Mouse (Mus musculus): ENCODE results near the gene Tfb2m.

The Tfb2m gene

DNA sequence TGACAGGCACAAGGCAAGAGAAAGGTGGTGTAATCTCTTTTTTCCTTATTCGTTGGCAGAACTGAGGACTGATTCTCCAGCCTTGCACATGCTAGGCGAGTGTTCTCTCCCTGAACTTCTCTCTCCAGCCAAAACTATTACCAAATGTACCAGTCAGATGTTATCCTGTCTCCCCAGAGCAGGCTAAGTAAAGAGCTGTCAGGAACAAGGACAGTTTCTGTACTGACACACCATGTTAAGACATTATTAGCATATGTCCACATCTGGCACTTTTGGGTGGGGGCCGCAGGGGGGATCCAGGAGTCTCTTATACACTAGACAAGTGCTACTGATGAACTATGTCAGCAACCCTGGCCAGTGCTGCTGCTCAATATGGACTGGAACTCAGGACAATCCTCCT is 10.9 kb upstream of the Tfb2m start:
- DNase-seq = no peak

DNA sequence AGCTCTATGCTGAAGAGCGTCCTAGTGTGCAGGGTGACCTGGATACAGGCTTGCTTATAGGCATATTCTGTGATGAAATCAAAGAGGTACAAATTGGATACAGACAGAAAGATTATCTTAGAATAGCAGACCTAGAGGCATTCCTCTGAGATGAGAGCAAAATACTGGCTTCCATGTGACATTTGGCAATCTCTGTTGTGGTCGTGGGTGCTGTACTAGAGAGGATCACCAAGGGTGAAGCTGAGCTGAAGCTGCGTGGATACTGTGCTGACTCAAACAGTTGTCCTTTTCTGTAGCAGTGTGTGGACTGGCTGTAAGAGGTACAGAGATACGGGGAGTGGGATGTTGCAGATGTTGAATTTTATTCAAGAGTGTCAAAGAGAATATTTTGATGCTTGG is 7.9 kb upstream of the Tfb2m start:
- DNase-seq = no peak

GRCm38 (mm10) chr1:179553197-179553948 is 7.3 kb upstream of the Tfb2m start:
- no peak for DNase-seq

DNA sequence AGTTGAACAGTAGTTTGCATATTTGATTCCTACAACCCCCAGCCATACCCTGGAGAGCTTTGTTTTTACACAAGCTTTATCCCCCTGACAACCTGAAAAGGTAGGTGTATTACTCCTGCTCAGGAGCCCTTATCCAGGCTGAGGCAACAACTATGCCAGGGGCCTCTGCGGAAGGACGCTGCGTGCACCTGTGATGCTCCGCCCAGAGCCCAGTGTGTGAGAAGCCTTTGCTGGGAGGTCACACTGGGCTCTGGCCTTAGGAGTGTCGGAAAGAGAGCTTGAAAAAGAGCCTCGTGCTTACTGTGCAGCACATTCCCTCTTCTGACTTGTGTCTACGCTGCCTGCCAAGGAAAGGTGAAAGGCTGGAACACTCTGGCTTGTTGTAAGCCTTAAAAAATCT is 6.7 kb upstream of the Tfb2m start:
- DNase-seq = no peak

DNA sequence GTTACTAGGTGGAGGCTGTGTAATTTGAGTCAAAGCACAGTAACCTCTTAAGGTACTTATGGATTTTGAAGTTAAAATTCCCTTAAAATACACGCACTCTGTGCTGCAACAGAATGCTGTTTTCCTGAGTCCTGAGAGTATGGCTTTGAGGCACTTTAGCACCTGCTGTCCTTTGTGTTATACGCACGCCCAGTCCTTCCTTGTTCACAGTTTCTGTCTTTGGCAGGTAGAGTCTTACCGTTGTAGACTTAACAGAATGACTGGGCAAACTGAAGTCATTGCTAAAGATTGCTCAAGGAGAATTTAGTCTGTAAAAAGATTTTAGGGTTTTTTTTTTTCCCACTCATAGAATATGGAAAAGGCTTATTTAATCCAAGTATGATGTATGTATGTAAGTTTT is 5.9 kb upstream of the Tfb2m start:
- no peak for DNase-seq

GRCm38 (mm10) chr1:179551336-179551735 is 5.3 kb upstream of the Tfb2m start:
- DNase-seq = no peak

DNA sequence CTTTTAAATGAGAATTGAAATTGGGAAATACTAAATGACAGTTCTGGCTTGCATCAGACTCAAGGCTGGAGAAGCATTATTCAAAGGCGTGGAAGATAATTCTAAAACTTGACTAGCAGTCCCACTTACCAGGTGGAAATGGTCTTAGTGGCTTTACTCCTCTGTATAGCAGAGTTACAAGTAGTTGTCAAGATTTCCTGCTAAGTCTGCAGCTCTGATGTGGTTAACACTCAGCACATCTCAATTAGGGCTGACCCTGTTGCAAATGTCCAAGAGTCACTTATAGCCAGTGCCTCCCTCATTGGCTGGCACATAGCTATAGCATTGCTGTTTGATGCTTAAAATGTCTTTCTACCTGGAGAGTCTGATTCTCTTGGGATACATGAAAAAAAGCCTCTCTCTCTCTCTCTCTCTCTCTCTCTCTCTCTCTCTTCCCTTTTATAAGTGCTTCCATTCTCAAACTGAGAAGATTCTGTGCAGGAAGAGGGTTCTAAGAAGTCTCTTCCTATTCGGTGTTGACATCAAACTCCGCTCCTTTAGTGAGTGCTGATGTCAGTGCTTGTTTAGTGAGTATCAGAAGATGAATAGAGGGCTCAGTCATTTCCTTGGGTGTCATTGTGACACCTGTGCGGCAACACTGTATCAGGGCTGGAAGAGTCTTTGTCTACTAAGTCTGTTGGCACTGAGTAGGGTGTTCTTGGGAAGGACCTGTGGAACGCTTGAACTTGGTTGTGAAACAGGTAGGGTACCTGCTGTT is 3.1 kb upstream of the Tfb2m start:
- no peak for DNase-seq

DNA sequence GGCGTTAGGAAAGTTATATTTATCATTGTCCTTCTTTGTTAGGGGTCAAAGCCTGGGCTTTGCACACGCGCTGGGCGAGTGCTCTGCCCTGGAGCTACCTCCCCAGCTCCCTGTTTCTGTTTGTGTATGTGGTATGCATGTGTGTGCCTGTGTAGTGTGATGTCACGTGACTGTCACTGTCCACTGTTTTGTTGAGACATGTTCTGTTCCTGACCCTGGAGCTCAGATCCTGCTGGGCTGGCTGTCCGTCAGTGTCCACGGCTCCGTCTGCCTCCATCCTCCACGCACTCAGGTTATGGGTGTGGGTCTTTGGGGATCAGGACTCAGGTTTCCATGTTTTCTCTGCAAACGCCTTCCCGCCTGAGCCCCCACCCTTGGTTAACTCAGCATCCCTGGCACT is 2.2 kb upstream of the Tfb2m start:
- DNase-seq = no peak

DNA sequence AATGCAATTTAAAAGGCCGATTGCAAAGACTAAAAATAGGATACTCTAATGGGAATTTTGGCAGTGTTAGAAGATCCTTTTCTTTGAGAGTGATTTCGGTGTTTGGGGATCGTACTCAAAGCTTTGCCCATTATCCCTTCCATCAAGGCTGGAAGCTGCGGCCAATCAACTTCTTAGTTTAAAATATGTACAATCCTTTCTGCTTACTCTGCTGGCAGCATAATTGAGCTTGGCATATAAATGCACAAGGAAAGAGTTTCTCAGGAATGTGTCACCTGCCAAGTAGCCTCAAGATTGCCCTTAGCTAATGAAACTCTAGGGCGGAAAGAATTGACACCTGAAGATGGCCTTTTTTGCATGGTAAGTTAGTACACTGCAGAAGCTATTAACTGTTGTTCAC is 1.1 kb upstream of the Tfb2m start:
- no peak for DNase-seq

- DNase-seq = no peak
Observed at GRCm38 (mm10) chr1:179546551-179546917, 467 bp upstream of the Tfb2m start.

DNA sequence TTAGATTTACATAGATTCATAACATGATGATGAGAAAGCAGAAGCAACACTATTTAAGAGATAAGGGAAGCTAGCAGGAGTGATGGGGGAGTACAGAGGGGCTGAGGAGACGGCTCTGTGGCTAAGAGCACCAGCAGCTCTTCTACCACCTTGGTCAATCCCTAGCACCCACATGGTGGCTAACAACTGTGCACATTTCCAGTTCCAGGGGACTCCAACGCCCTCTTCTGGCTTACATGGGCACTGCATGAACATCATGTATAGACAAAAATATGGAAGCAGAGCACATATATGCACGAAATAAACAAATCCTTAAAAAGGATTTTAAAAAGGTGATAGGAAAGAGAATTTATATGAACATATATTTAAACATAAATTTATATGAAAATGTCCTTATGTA is 4.6 kb downstream of the Tfb2m start:
- DNase-seq = no peak

DNA sequence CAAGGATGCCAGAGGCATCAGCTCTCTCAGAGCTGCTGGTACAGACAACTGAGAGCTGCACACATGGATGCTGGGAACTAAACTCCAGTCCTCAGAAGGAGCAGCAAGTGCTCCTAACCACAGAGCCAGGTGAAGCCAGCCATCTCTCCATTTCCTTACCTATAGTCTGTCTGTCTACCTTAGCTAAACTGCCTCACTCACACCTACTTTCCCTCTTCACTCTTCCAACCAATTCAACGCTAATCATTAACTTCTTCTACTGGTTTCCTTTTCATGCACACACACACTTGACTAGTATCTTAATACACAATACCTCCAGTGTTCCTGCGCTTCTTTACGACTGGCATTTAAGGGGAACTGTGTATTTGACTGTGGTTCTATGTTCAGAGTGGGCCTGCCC is 6.2 kb downstream of the Tfb2m start:
- DNase-seq = no peak

GRCm38 (mm10) chr1:179539054-179539453 is 7.0 kb downstream of the Tfb2m start:
- no peak for DNase-seq

GRCm38 (mm10) chr1:179519901-179520300 is 26.2 kb downstream of the Tfb2m start:
- no peak for DNase-seq

DNA sequence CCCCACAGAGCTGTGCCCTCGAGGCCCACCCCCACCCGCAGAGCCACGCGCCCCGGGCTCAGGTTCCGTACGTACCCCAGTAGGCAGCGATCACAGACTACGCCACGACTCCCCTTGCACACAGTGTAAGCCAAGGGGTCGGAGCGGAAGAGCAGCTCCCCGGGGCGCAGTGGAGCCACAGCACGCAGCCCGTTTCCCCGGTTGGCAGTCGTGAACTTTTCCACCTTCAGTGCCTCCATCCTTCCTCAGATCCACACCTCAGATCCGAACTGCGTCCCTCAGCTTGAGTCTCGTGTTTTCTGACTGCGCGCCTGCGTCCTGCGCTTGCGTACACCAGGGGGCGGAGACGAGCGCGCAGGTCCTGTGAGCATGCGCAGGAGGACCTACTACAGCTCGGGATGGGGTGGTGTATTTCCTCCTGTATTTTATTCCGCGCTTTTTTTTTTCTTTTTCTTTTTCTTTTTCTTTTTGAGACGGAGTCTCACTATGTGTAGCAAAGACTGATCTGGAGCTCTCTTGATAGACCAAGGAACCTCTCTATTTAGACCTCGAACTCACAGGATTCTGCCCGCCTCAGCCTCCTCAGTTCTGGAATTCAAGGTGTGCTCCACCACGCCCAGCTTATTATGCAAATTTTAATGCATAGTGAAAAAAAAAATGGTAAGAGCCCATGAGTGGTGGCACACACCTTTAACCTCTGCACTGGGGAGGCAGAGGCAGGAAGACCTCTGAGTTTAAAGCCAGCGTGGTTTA is 28.2 kb downstream of the Tfb2m start, which contains the start of gene Smyd3:
Smyd3 (minus strand) TSS at position 329 of the 753 bp plus-strand sequence.
- peak; percentile 83 for DNase-seq

DNA sequence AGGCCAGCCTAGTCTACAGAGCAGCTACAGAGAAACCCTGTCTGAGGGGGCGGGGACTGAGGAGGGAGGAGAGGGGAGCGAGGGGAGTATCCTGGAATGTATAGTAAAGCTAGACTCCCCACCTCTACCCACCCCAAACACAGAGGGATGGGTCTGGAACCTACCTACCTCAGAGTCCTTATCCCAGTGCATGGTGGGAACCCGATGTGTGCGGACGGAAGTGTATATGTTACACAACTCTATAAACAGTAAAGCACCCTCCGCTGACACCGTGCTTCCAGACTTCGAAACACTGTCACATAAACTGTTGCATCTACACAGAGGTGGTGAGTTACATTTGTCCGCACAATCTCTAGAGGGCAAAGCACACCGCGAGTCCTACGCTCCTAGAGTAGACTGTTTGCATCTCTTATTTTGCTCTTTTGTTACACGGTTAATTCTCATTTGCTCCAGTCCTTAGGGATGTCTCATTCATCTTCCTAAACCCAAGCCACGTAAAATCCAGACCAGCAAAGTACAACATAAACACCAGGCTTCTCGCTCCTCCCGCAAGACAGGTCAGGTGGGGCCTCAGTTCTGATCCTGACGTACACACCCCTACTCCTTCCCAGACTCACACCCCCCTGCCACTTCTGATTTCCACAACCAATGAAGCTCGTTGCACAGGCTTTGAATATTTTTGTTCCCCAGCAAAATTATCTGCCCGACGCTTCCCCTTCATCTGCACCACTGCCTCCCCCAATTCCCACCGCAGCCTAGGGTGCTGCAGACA is 28.9 kb downstream of the Tfb2m start:
- DNase-seq = no peak

GRCm38 (mm10) chr1:179511895-179512294 is 34.2 kb downstream of the Tfb2m start:
- DNase-seq = peak; percentile 25

DNA sequence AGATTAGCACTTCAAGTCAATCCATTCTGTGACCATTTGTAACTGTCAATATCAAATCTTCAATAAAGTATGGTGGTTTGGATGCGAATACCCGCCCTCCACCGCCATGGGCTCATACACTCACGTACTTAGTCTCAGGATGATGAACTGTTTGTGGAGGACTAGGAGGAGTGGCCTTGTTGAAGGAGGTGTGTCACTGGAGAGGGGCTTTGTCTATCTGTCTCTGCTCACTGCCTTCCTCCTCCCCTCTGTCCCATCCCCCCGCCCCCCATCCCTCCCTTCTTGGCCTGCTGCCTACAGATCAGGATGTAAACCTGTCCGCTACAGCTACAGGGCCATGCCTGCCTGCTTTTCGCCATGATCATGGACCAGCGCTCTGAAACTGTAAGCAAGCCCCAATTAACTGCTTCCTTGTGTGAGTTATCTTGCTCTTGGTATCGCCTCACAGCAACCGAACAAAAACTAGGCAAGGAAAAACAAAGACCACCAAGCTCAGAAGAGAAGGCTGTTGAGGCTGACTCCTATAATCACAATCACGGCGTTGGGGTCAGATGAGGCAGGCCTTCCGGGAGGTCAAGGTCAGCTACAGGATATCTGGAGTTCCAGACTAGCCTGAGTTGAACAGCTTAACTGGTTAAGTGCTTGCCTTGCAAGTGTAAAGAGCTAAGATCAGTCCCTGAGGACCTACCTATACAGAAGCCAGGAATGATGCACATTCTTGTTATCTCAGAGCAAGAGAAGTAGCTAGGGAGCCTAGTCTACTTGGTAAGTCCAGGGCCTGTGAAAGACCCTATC is 35.3 kb downstream of the Tfb2m start:
- DNase-seq = no peak

DNA sequence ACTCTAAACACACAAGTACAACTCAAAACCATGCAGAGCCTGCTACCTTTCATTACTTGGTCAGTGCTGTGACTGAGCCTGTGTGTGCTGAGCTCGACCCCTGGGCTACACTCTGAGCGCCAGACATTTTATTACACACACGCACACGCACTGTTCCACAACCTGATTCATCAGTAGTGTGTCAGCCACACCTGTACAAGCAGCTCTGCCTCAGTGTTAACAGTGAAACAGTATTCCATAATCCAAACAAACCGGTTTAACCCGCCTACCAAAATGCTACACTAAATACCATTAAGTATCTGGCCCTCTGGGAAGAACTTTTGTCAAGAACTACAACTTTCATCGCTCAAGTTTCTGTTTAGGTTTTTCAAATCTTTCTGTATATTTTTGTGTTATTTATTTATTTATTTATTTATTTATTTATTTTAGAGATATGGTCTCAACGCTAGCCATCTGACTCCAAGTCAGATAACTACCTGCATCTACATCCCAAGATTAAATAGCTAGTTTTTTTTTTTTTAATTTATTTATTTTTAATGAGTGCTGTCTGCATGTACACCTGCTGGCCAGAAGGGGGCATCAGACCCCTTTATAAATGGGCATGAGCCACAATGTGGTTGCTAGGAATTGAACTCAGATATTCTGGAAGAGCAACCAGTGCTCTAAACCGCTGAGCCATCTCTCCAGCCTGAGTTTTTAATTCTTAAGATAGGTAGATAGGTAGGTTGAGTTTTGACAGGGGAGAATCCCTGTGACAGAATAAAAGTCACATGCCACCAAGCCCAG is 39.3 kb downstream of the Tfb2m start:
- peak; percentile 24 for DNase-seq

- no peak for DNase-seq
Observed at GRCm38 (mm10) chr1:179502565-179502964, 43.5 kb downstream of the Tfb2m start.

GRCm38 (mm10) chr1:179499257-179499656 is 46.8 kb downstream of the Tfb2m start:
- DNase-seq = no peak
